Mouse (Mus musculus) E14TG2a.4 (cell line): ENCODE measurements at regions not wholly inside any gene's neighbourhood (a gene's known extent, or its start where the extent isn't known, plus 50 kb on each side); places are given as distances from the start of the nearest gene placed in this dataset.

Experiments
- CTCF ChIP-seq: conservative IDR thresholded peaks from 2 replicates; pipeline ENCODE4 v1.5.1; 2014; ENCODE audit warnings: low read length
- NANOG ChIP-seq: IDR thresholded peaks from 2 replicates; pipeline ENCODE4 v1.6.1; 2014; ENCODE audit warnings: borderline replicate concordance, low read length, mixed read lengths

DNA sequence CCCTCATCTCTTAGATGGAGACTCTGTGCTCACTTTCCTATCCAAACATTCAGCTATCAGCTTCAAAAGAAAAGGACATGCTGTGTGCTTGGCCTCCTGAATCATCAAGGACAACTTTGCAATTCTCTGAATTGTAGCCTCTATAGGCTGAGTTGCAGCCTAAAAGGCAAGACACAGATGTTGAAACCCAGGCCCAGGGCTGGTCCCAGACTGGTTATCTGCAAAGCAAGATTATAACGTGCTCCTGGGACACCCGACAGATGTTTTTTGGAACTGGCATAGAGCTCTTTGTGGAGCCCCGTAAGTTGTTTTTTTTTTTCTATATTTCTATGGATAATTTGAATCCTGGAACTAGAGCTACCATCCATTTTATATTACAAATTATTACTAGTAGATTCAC, 117.4 kb downstream of the Dad1 start:
- TF ChIP-seq CTCF (no peak), NANOG (no peak)
